Mouse (Mus musculus) C2C12 (cell line): Measurements from ENCODE around the gene Prdx6. TPM values are rescaled to one million over a fixed set of nuclear protein-coding genes. Genes with fewer than 3 reads are reported as not detected.

Source experiments
- H3K27me3 ChIP-seq: one replicate; pipeline ENCODE4 v1.6.1; 2011; ENCODE audit not compliant: control insufficient read depth, insufficient read depth, insufficient read length
- H3K36me3 ChIP-seq: one replicate; pipeline ENCODE4 v1.6.1; 2011; ENCODE audit not compliant: control insufficient read depth, insufficient read depth
- H3K4me3 ChIP-seq: one replicate; pipeline ENCODE4 v1.5.1; 2011; ENCODE audit warnings: mild to moderate bottlenecking, control low read depth; ENCODE audit not compliant: poor library complexity, insufficient read depth, severe bottlenecking
- H3K79me2 ChIP-seq: one replicate; pipeline ENCODE4 v1.6.1; 2011; ENCODE audit not compliant: control insufficient read depth, insufficient read depth
- H3K79me3 ChIP-seq: one replicate; pipeline ENCODE4 v1.6.1; 2011; ENCODE audit warnings: low read depth, control low read depth
- H3ac ChIP-seq: one replicate; pipeline ENCODE3; 2011; ENCODE audit warnings: low read depth; ENCODE audit not compliant: control insufficient read depth, insufficient read length
- CEBPB ChIP-seq: IDR thresholded peaks from one replicate; pipeline ENCODE4 v1.6.1; 2011; ENCODE audit warnings: low read depth, mild to moderate bottlenecking, control low read depth, moderate library complexity
- CTCF ChIP-seq: IDR thresholded peaks from one replicate; pipeline ENCODE4 v1.5.1; 2011; ENCODE audit not compliant: control insufficient read depth, insufficient read depth, insufficient read length
- FOSL1 ChIP-seq: IDR thresholded peaks from one replicate; pipeline ENCODE4 v1.8.0; 2011; ENCODE audit warnings: mild to moderate bottlenecking, low read length; ENCODE audit not compliant: poor library complexity, insufficient read depth, severe bottlenecking
- MAX ChIP-seq: IDR thresholded peaks from one replicate; pipeline ENCODE4 v1.6.1; 2011; ENCODE audit warnings: mild to moderate bottlenecking, control low read depth
- MYOD1 ChIP-seq: IDR thresholded peaks from one replicate; pipeline ENCODE4 v1.6.1; 2011; ENCODE audit warnings: low read depth; ENCODE audit not compliant: control insufficient read depth, insufficient read length
- MYOG ChIP-seq: IDR thresholded peaks from one replicate; pipeline ENCODE4 v1.6.1; 2011; ENCODE audit not compliant: control insufficient read depth, insufficient read length; ENCODE audit errors: extremely low read depth
- USF1 ChIP-seq: IDR thresholded peaks from one replicate; pipeline ENCODE4 v1.6.1; 2011; ENCODE audit warnings: low read depth, mild to moderate bottlenecking, control low read depth, moderate library complexity
- polyA plus RNA-seq: library from polyadenylated mRNA; unstranded; fragments of >200 nt; fragmentation: generic; extraction: Trizol; gene quantifications from one replicate; pipeline ENCODE4 v1.2.1, GENCODE M21; 2012; ENCODE audit warnings: missing spikeins

Prdx6 gene
- polyA plus RNA-seq, 1 experiment, result 300 TPM

- TF ChIP-seq CTCF (no peak), MYOD1 (no peak), FOSL1 (no peak), MAX (no peak), CEBPB (no peak), USF1 (no peak), MYOG (no peak)
- H3ac ChIP-seq, result no peak overlapping the region
- H3K4me3 ChIP-seq, result no peak overlapping the region
- H3K79me3 ChIP-seq, result peaks cover 15% of the 10 kb centered on the region
- H3K79me2 ChIP-seq, result peaks cover 17% of the 10 kb centered on the region
- H3K36me3 ChIP-seq, result no peaks in the 10 kb centered on the region
- H3K27me3 ChIP-seq, result no peaks in the 10 kb centered on the region
Measured at GRCm38 (mm10) chr1:161254361-161254760, 3.3 kb upstream of the Prdx6 start.

GRCm38 (mm10) chr1:161252901-161253300 lies 1.9 kb upstream of the Prdx6 start:
- Histone ChIP-seq H3ac (no peak overlapping the region), H3K36me3 (peaks cover 7% of the 10 kb centered on the region), H3K27me3 (no peaks in the 10 kb centered on the region), H3K4me3 (no peak overlapping the region), H3K79me3 (peaks cover 30% of the 10 kb centered on the region), H3K79me2 (peaks cover 32% of the 10 kb centered on the region)
- TF ChIP-seq USF1 (no peak), CTCF (no peak)

- TF ChIP-seq MYOD1 (no peak), MYOG (no peak), MAX (no peak), CTCF (no peak), FOSL1 (no peak), USF1 (no peak), CEBPB (no peak)
- Histone ChIP-seq H3ac (no peak overlapping the region), H3K36me3 (peaks cover 9% of the 10 kb centered on the region), H3K27me3 (no peaks in the 10 kb centered on the region), H3K4me3 (no peak overlapping the region), H3K79me3 (peaks cover 35% of the 10 kb centered on the region), H3K79me2 (peaks cover 37% of the 10 kb centered on the region)
Measured at GRCm38 (mm10) chr1:161252365-161252764, 1.3 kb upstream of the Prdx6 start.

- no peaks in the 10 kb centered on the region for H3K27me3 ChIP-seq
- peaks cover 17% of the 10 kb centered on the region for H3K36me3 ChIP-seq
- peak; percentile 77 for TF ChIP-seq CEBPB
- no peak for TF ChIP-seq MAX
- peaks cover 44% of the 10 kb centered on the region for H3K79me2 ChIP-seq
- peaks cover 42% of the 10 kb centered on the region for H3K79me3 ChIP-seq
- peak overlapping the region; percentile 14 for H3ac ChIP-seq
- no peak overlapping the region for H3K4me3 ChIP-seq
Measured at GRCm38 (mm10) chr1:161251417-161252265, 622 bp upstream of the Prdx6 start.

- H3K4me3 ChIP-seq, result peak overlapping the region; percentile 93
- H3K27me3 ChIP-seq, result no peaks in the 10 kb centered on the region
- peaks cover 32% of the 10 kb centered on the region for H3K36me3 ChIP-seq
- no peak for TF ChIP-seq CTCF
- TF ChIP-seq USF1, result peak; percentile 60
- TF ChIP-seq MAX, result peak; percentile 75
- peak overlapping the region; percentile 92 for H3ac ChIP-seq
- H3K79me3 ChIP-seq, result peaks cover 57% of the 10 kb centered on the region
- peaks cover 60% of the 10 kb centered on the region for H3K79me2 ChIP-seq
Measured at GRCm38 (mm10) chr1:161250031-161250603, 902 bp downstream of the Prdx6 start.

- Histone ChIP-seq H3K27me3 (no peaks in the 10 kb centered on the region), H3K79me3 (peaks cover 60% of the 10 kb centered on the region), H3ac (peak overlapping the region; percentile 92), H3K36me3 (peaks cover 39% of the 10 kb centered on the region), H3K79me2 (peaks cover 66% of the 10 kb centered on the region), H3K4me3 (peak overlapping the region; percentile 93)
- TF ChIP-seq CEBPB (no peak), CTCF (no peak), FOSL1 (no peak), MAX (no peak), USF1 (no peak), MYOG (no peak), MYOD1 (no peak)
Measured at GRCm38 (mm10) chr1:161249442-161249841, 1.6 kb downstream of the Prdx6 start.
